Mouse (Mus musculus): ENCODE results near the gene Ddr2. TPM values are rescaled to one million over a fixed set of nuclear protein-coding genes. Genes with fewer than 3 reads are reported as not detected.
A peak's percentile ranks its signal among the peaks of the same experiment; 100 is the strongest.

The Ddr2 gene
- polyA plus RNA-seq, 1 experiment from 2014 or later, result 53.6 TPM

- Histone ChIP-seq H3K4me3 (ENCODE audit: low read depth, low read length) (no peak overlapping the region), H3K4me2 (no peak overlapping the region), H3K36me3 (ENCODE audit: insufficient read depth) (peaks cover 15% of the 10 kb centered on the region; the same call in 1 of the 2 replicates), H3K9me3 (ENCODE audit: low read depth, low read length) (no peaks in the 10 kb centered on the region), H3K27ac (ENCODE audit: low read depth) (no peak overlapping the region), H3K9ac (no peak overlapping the region), H3K4me1 (ENCODE audit: insufficient read depth) (no peaks in the 10 kb centered on the region), H3K27me3 (ENCODE audit: insufficient read depth, low read length) (no peaks in the 10 kb centered on the region)
- 89% methylated on average over 7 of the region's 7 CpGs for WGBS
- ATAC-seq (ENCODE audit: insufficient read depth) (no peak), DNase-seq (no peak)
- TF ChIP-seq CTCF (IDR thresholded peaks at IDR 0.05; ENCODE audit: low read depth), result no peak
Measured at GRCm38 (mm10) chr1:170086631-170087030, 23.9 kb downstream of the Ddr2 start.

- Histone ChIP-seq H3K4me3 (ENCODE audit: low read depth, low read length) (no peak overlapping the region), H3K36me3 (ENCODE audit: insufficient read depth) (peaks cover 15% of the 10 kb centered on the region; the same call in 1 of the 2 replicates), H3K4me2 (no peak overlapping the region), H3K9me3 (ENCODE audit: low read depth, low read length) (no peaks in the 10 kb centered on the region), H3K27me3 (ENCODE audit: insufficient read depth, low read length) (no peaks in the 10 kb centered on the region), H3K27ac (ENCODE audit: low read depth) (no peak overlapping the region), H3K4me1 (ENCODE audit: insufficient read depth) (no peaks in the 10 kb centered on the region), H3K9ac (no peak overlapping the region)
- TF ChIP-seq CTCF (IDR thresholded peaks at IDR 0.05; ENCODE audit: low read depth), result no peak
- DNase-seq (no peak), ATAC-seq (ENCODE audit: insufficient read depth) (no peak)
- 87% methylated on average over 12 of the region's 12 CpGs for WGBS
Measured at GRCm38 (mm10) chr1:170084151-170084796, 26.3 kb downstream of the Ddr2 start.

- DNase-seq, result no peak
- H3K9ac ChIP-seq, result no peak overlapping the region
- H3K4me3 ChIP-seq (ENCODE audit: low read depth, low read length), result no peak overlapping the region
- no peak for ATAC-seq (ENCODE audit: insufficient read depth)
- WGBS, result 75% methylated on average over 1 of the region's 1 CpGs
- H3K27me3 ChIP-seq (ENCODE audit: insufficient read depth, low read length), result no peaks in the 10 kb centered on the region
- 0 out of 2 replicates have a peak, but pooled peaks cover 4% of the 10 kb centered on the region for H3K36me3 ChIP-seq (ENCODE audit: insufficient read depth)
- no peak overlapping the region for H3K4me2 ChIP-seq
- no peaks in the 10 kb centered on the region for H3K4me1 ChIP-seq (ENCODE audit: insufficient read depth)
- H3K9me3 ChIP-seq (ENCODE audit: low read depth, low read length), result no peaks in the 10 kb centered on the region
- H3K27ac ChIP-seq (ENCODE audit: low read depth), result no peak overlapping the region
- TF ChIP-seq CTCF (IDR thresholded peaks at IDR 0.05; ENCODE audit: low read depth), result no peak
Measured at GRCm38 (mm10) chr1:170080907-170081306, 29.7 kb downstream of the Ddr2 start.

GRCm38 (mm10) chr1:170079465-170079864 is 31.1 kb downstream of the Ddr2 start:
- WGBS, result 80% methylated on average over 2 of the region's 2 CpGs
- no peak for TF ChIP-seq CTCF (IDR thresholded peaks at IDR 0.05; ENCODE audit: low read depth)
- ATAC-seq (ENCODE audit: insufficient read depth) (peak; percentile 11; the same call in 1 of the 2 replicates), DNase-seq (peak; percentile 21)
- H3K9me3 ChIP-seq (ENCODE audit: low read depth, low read length), result no peaks in the 10 kb centered on the region
- no peaks in the 10 kb centered on the region for H3K27me3 ChIP-seq (ENCODE audit: insufficient read depth, low read length)
- no peak overlapping the region for H3K4me3 ChIP-seq (ENCODE audit: low read depth, low read length)
- H3K4me1 ChIP-seq (ENCODE audit: insufficient read depth), result no peaks in the 10 kb centered on the region
- no peak overlapping the region for H3K9ac ChIP-seq
- no peak overlapping the region for H3K27ac ChIP-seq (ENCODE audit: low read depth)
- H3K4me2 ChIP-seq, result no peak overlapping the region
- 0 out of 2 replicates have a peak, but pooled peaks cover 4% of the 10 kb centered on the region for H3K36me3 ChIP-seq (ENCODE audit: insufficient read depth)

- no peak for TF ChIP-seq CTCF (IDR thresholded peaks at IDR 0.05; ENCODE audit: low read depth)
- Histone ChIP-seq H3K4me1 (ENCODE audit: insufficient read depth) (no peaks in the 10 kb centered on the region), H3K9me3 (ENCODE audit: low read depth, low read length) (no peaks in the 10 kb centered on the region), H3K27me3 (ENCODE audit: insufficient read depth, low read length) (no peaks in the 10 kb centered on the region), H3K36me3 (ENCODE audit: insufficient read depth) (peaks cover 3% of the 10 kb centered on the region; the same call in 1 of the 2 replicates), H3K27ac (ENCODE audit: low read depth) (no peak overlapping the region), H3K4me2 (no peak overlapping the region), H3K9ac (no peak overlapping the region), H3K4me3 (ENCODE audit: low read depth, low read length) (no peak overlapping the region)
- DNase-seq (no peak), ATAC-seq (ENCODE audit: insufficient read depth) (no peak)
- 80% methylated on average over 5 of the region's 5 CpGs for WGBS
Measured at GRCm38 (mm10) chr1:170076339-170076738, 34.2 kb downstream of the Ddr2 start.

- no peaks in the 10 kb centered on the region for H3K27me3 ChIP-seq (ENCODE audit: insufficient read depth, low read length)
- 79% methylated on average over 8 of the region's 8 CpGs for WGBS
- H3K9me3 ChIP-seq (ENCODE audit: low read depth, low read length), result no peaks in the 10 kb centered on the region
- DNase-seq (no peak), ATAC-seq (ENCODE audit: insufficient read depth) (no peak)
- H3K4me2 ChIP-seq, result no peak overlapping the region
- no peak for TF ChIP-seq CTCF (IDR thresholded peaks at IDR 0.05; ENCODE audit: low read depth)
- H3K9ac ChIP-seq, result no peak overlapping the region
- H3K36me3 ChIP-seq (ENCODE audit: insufficient read depth), result peaks cover 3% of the 10 kb centered on the region; the same call in 1 of the 2 replicates
- H3K4me3 ChIP-seq (ENCODE audit: low read depth, low read length), result no peak overlapping the region
- no peaks in the 10 kb centered on the region for H3K4me1 ChIP-seq (ENCODE audit: insufficient read depth)
- no peak overlapping the region for H3K27ac ChIP-seq (ENCODE audit: low read depth)
Measured at GRCm38 (mm10) chr1:170073768-170074167, 36.8 kb downstream of the Ddr2 start.

- Histone ChIP-seq H3K27ac (ENCODE audit: low read depth) (no peak overlapping the region), H3K27me3 (ENCODE audit: insufficient read depth, low read length) (no peaks in the 10 kb centered on the region), H3K4me2 (no peak overlapping the region), H3K4me1 (ENCODE audit: insufficient read depth) (peaks cover 4% of the 10 kb centered on the region; the same call in 1 of the 2 replicates), H3K9ac (no peak overlapping the region), H3K4me3 (ENCODE audit: low read depth, low read length) (no peak overlapping the region), H3K36me3 (ENCODE audit: insufficient read depth) (peaks cover 3% of the 10 kb centered on the region; the same call in 1 of the 2 replicates), H3K9me3 (ENCODE audit: low read depth, low read length) (no peaks in the 10 kb centered on the region)
- DNase-seq, result no peak
- WGBS, result 77% methylated on average over 5 of the region's 5 CpGs
- TF ChIP-seq CTCF (IDR thresholded peaks at IDR 0.05; ENCODE audit: low read depth), result no peak
- no peak for ATAC-seq (ENCODE audit: insufficient read depth)
Measured at GRCm38 (mm10) chr1:170069143-170069542, 41.4 kb downstream of the Ddr2 start.

All from lung, embryonic 14.5 days (tissue).